In the genomic region with DNA sequence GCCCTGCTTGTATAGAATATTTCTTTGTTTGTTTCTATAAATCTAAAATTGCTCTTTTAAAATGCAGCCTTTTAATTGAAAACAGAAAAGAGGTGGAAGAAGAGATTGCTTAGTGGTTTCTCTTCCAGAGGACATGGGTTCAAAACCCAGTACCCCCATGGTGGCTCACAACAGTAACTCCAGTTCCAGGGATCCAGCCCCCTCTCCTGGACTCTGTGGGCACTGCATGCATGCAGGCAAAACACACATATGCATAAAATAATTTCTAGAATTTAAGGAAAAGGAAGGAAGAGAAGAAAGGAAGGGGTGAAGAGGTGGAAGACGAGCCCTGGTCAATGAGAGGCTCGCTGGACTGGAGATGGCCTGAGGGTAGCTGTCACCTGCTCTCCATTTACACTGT, we compare ENCODE assay signal across 21 mouse cellular contexts.
DNase-seq lines count a peak whose midpoint lies in the region; ATAC-seq and TF ChIP-seq lines count a peak whose summit lies in the region.
"Had no signal": no experiment of that assay in that cellular context is flagged by ENCODE, and none has a peak within 500 bp of the region (broad histone marks: within the 10 kb centered on the region; RNA-seq: fewer than 3 reads in every experiment).

No protein-coding gene starts in this region.

- peak overlapping the region; percentile 27; the same call in 1 of the 2 replicates for H3K27ac ChIP-seq in heart, adult 2 months
- H3K27ac ChIP-seq in heart, embryonic 10.5 days: no peak overlapping the region
- no peak overlapping the region for H3K27ac ChIP-seq in liver, adult 2 months (replicated peaks; ENCODE audit: insufficient read depth, low read depth, low read length)
- H3K27ac ChIP-seq in liver, embryonic 12.5 days: no peak overlapping the region
- H3K27ac ChIP-seq: embryonic facial prominence, embryonic 15.5 days; forebrain, embryonic 10.5 days; limb, embryonic 12.5 days; macrophage; midbrain, embryonic 12.5 days; stomach, embryonic 15.5 days had no signal

- H3K27me3 ChIP-seq in heart, adult 2 months (ENCODE audit: control insufficient read depth, insufficient read depth, low read length): no peaks in the 10 kb centered on the region
- H3K27me3 ChIP-seq in heart, embryonic 10.5 days (ENCODE audit: insufficient read depth, poor library complexity, severe bottlenecking): no peaks in the 10 kb centered on the region
- no peaks in the 10 kb centered on the region for H3K27me3 ChIP-seq in liver, adult 2 months (ENCODE audit: control insufficient read depth, insufficient read depth, low read length)
- H3K27me3 ChIP-seq in liver, embryonic 12.5 days (replicated peaks): no peaks in the 10 kb centered on the region
- H3K27me3 ChIP-seq: embryonic facial prominence, embryonic 15.5 days; stomach, embryonic 15.5 days had no signal

- peaks cover 49% of the 10 kb centered on the region for H3K36me3 ChIP-seq in heart, adult 2 months (ENCODE audit: control insufficient read depth, insufficient read depth, low read length)
- peaks cover 14% of the 10 kb centered on the region for H3K36me3 ChIP-seq in heart, embryonic 10.5 days
- H3K36me3 ChIP-seq in liver, adult 2 months (ENCODE audit: control insufficient read depth, insufficient read depth, low read length): peaks cover 1% of the 10 kb centered on the region; the same call in 1 of the 2 replicates
- H3K36me3 ChIP-seq in liver, embryonic 12.5 days: no peaks in the 10 kb centered on the region
- H3K36me3 ChIP-seq: embryonic facial prominence, embryonic 15.5 days; forebrain, embryonic 10.5 days; G1E; limb, embryonic 12.5 days; midbrain, embryonic 12.5 days; stomach, embryonic 15.5 days had no signal

- no peak overlapping the region for H3K4me2 ChIP-seq in liver, embryonic 12.5 days
- H3K4me2 ChIP-seq: embryonic facial prominence, embryonic 15.5 days; heart, embryonic 11.5 days; limb, embryonic 12.5 days; midbrain, embryonic 12.5 days; stomach, embryonic 15.5 days had no signal

- no peak overlapping the region for H3K4me3 ChIP-seq in heart, adult 2 months
- H3K4me3 ChIP-seq in heart, embryonic 10.5 days: no peak overlapping the region
- no peak overlapping the region for H3K4me3 ChIP-seq in liver, adult 2 months (ENCODE audit: insufficient read depth, low read depth, low read length)
- no peak overlapping the region for H3K4me3 ChIP-seq in liver, embryonic 12.5 days
- H3K4me3 ChIP-seq: embryonic facial prominence, embryonic 15.5 days; forebrain, embryonic 10.5 days; limb, embryonic 12.5 days; midbrain, embryonic 12.5 days; stomach, embryonic 15.5 days had no signal

- peak; percentile 68 for TF ChIP-seq CTCF in heart, adult 2 months (IDR thresholded peaks at IDR 0.05)
- TF ChIP-seq CTCF in liver, adult 2 months (IDR thresholded peaks at IDR 0.05; ENCODE audit: low read depth, low read length): peak; percentile 34; the same call in 1 of the 2 replicates

- H3K79me2 ChIP-seq in heart, adult 2 months (replicated peaks; ENCODE audit: control insufficient read depth, insufficient read depth, low read length): peaks cover 6% of the 10 kb centered on the region
- no peaks in the 10 kb centered on the region; the same call in 1 of the 2 replicates for H3K79me2 ChIP-seq in liver, adult 2 months (ENCODE audit: control insufficient read depth, insufficient read depth, low read length)

- no peak for ATAC-seq in liver, embryonic 12.5 days
- ATAC-seq: hindbrain, embryonic 16.5 days had no signal

- no peak for TF ChIP-seq POLR2A in heart, adult 2 months (IDR thresholded peaks at IDR 0.05; ENCODE audit: insufficient read depth, low read depth, low read length)
- TF ChIP-seq POLR2A in liver, adult 2 months (IDR thresholded peaks at IDR 0.05; ENCODE audit: extremely low read depth, insufficient read depth, low read length): no peak

- no peak for DNase-seq in heart, adult 2 months
- no peak for DNase-seq in heart, embryonic 10.5 days (ENCODE audit: low spot score)
- DNase-seq in liver, adult 2 months (ENCODE audit: extremely low read depth, low read depth, low spot score): no peak
- peak; percentile 31 for DNase-seq in thymus, postnatal 4 days
- no peak for DNase-seq in thymus, postnatal 36 days
- no peak for DNase-seq in urinary bladder, postnatal 36 days (ENCODE audit: low spot score in 2 of 2)
- DNase-seq: cerebellum, postnatal 10 days; embryo, embryonic 11 days; gastrocnemius, postnatal 36 days; heart, postnatal 36 days; spleen, adult 18-20 months had no signal

- WGBS in heart, adult 2 months: 70% methylated on average over 2 of the region's 2 CpGs
- WGBS in heart, embryonic 10.5 days: 80% methylated on average over 2 of the region's 2 CpGs
- 93% methylated on average over 2 of the region's 2 CpGs for WGBS in liver, adult 2 months
- 69% methylated on average over 2 of the region's 2 CpGs for WGBS in liver, embryonic 12.5 days (ENCODE audit: insufficient replicate concordance)

- no peak overlapping the region for H3K9ac ChIP-seq in heart, adult 2 months (ENCODE audit: low read depth, low read length)
- H3K9ac ChIP-seq in liver, adult 2 months (ENCODE audit: low read depth, low read length): no peak overlapping the region
- H3K9ac ChIP-seq in liver, embryonic 12.5 days: no peak overlapping the region
- H3K9ac ChIP-seq: embryonic facial prominence, embryonic 15.5 days; limb, embryonic 12.5 days; midbrain, embryonic 12.5 days; stomach, embryonic 15.5 days had no signal

- H3K4me1 ChIP-seq in heart, adult 2 months (ENCODE audit: control insufficient read depth, insufficient read depth, low read length): peaks cover 27% of the 10 kb centered on the region
- peaks cover 36% of the 10 kb centered on the region for H3K4me1 ChIP-seq in heart, embryonic 10.5 days
- H3K4me1 ChIP-seq in liver, adult 2 months (ENCODE audit: control insufficient read depth, insufficient read depth, low read length): peaks cover 16% of the 10 kb centered on the region
- H3K4me1 ChIP-seq in liver, embryonic 12.5 days: no peaks in the 10 kb centered on the region
- H3K4me1 ChIP-seq: midbrain, embryonic 12.5 days had no signal

- no peak for TF ChIP-seq EP300 in heart, adult 2 months (IDR thresholded peaks at IDR 0.05; ENCODE audit: insufficient read depth, low read depth, low read length)

- intact Hi-C loops in heart, adult 2 months (cut with DNase I): no loop called here

- H3K9me3 ChIP-seq in heart, embryonic 10.5 days: no peaks in the 10 kb centered on the region
- H3K9me3 ChIP-seq in liver, embryonic 12.5 days (replicated peaks): no peaks in the 10 kb centered on the region
- H3K9me3 ChIP-seq: embryonic facial prominence, embryonic 15.5 days; forebrain, embryonic 10.5 days; G1E; limb, embryonic 12.5 days; midbrain, embryonic 12.5 days; stomach, embryonic 15.5 days had no signal
